Mouse (Mus musculus) retina, embryonic 14.5 days (tissue): Measurements from ENCODE around the gene Mblac1.

Experiments
- DNase-seq: peaks from one replicate; pipeline ENCODE4 v3.0.0-alpha.2; 2015; ENCODE audit warnings: low spot score

The Mblac1 gene

DNA sequence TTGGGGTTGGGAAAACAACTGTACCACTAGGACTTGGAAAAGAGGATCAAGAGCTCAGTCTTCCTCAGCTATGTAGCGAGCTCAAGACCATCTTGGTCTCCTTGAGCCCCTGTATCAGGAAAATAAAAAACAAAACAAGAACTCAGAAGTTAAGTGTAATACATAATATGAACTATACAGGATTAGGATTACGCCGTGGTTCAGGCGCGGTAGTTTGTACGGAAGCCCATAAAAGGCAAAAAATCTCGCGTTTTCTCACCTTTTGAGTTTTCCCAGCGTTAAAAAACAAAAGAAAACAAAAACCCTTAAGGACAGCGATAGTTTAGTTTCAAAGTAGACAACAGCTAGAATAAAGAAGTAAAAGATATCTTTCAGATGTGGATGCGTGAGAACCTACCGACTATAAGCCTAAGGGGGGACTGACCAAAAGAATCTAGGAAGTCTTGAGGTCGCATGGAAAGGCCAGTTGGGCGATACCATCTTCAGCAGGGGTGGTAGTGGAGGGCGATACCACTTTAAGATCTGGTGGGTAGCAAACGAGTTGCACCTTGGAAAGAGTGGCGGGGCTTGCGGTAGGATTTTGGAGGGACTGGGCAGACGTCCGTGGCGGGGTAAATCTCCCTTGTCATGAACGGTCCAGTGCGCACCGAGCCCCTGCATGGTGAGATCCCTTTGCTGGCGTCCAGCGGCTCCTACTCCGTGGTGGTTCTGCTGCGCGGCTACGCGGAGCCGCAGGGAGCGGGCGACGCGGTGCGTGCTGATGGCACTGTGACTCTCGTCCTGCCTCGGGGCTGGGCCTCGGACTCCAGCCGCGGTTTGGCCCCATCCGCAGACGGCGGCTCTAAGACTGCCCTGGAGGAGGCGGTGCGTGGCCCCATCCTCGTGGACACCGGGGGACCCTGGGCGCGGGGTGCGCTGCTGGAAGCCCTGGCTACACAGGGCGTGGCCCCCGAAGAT lies at the start of gene Mblac1:
Gene Mblac1 (plus strand): TSS at position 544 of the 957 bp plus-strand sequence.
- peak; percentile 92 for DNase-seq

DNA sequence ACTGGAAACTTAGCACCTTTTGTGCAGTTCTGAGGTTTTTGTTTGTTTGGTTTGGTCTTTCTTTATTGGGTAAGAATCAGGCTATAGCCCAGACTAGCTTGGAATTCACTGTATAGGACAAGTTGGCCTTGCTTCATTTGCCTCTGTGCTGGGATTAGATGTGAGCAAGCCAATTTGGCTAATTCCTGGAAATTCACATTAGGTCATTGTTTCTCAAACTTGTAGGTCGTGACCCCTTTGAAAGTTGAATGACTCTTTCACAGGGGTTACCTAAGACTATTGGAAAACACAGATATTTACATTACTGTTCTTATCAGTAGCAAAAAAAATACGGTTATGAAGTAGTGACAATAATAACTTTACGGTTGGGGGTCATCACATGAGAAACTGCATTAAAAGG lies 39.7 kb upstream of the Mblac1 start:
- DNase-seq = no peak

DNA sequence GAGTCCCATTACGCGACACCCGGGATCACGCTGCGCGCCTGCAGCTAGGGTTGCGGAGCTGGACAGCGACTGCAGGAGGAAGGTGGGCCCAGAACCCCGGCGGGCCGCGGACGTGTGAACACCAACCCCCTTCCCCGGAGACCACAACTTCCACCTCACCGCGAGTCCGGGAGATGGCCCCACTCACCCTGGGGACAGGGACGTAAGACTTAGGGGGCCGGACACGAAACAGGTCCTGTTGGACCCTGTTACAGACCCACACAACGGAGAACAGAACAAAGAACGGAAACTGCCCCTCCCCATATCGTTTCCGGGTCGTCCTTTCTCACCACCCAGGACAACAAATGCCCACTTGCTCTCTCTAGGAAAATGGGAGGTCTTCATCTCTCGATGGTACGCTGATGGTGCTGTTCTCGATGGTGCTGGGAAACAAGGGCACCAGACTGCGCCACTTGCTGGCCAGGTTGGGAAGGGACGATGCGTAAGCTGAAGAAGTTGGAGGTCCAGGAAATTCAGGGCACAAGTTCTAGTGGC lies 38.6 kb upstream of the Mblac1 start, which contains the start of gene Zfp113:
Gene Zfp113 (minus strand): TSS at position 302 of the 534 bp plus-strand sequence.
- DNase-seq = peak; percentile 97

DNA sequence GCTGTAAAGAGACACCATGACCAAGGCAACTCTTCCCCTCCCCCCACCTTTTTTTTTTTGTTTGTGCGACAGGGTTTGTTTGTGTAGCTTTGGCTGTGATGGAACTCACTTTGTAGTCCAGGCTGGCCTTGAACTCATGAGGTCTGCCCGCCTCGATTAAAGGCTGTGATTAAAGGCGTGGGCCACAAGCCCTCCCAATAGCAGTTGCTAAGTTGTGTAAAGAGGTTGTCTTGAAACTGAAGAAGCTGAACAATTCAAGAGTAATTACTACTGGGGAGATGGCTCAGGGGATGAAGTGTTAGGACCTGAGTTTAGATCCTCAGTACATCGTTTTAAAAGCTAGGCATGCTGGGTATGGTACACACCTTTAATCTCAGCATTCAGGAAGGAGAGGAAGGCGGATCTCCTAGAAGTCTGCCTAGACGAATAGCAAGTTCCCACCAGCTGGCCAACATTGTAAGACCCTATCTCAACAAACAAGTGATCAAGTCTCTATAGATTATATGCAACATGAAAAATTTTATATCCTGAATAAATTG lies 33.8 kb upstream of the Mblac1 start:
- no peak for DNase-seq

DNA sequence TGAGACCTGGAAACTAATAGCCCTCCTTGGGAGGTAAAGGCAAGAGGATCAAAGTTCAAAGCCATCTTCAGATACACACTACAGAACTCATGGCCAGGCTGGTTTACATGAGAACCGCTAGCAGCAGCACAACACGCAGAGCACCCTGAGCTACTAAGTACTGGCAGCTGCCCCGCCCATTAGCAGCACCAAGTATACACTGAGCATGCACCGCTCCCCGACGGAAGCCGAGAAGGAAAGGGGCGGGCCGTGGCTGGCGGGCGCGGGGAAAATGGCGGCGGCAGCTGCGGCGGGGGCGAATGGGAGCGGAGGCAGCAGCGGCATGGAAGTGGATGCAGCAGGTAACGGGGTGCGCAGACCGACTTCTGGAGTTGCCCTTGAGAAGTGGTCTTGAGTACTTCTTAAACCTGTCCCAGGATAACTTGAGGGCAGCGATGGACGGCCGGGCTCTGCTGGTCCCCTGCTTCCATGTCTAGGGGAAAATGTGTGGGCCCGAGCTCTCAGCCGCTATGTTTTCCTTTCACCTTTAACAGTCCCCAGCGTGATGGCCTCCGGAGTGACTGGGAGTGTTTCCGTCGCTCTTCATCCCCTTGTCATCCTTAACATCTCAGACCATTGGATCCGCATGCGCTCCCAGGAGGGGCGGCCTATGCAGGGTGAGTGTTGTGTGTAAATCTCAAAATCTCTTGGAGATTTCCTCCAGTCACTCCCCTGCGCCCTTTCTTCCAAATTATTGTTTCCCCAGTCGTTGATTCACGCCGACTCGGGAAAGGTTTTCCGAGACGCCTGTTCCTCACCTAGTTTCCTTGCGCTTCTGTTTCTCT lies 33.1 kb upstream of the Mblac1 start, which contains the start of gene Cops6:
Gene Cops6 (plus strand): TSS at position 230 of the 824 bp plus-strand sequence.
- DNase-seq = peak; percentile 93

DNA sequence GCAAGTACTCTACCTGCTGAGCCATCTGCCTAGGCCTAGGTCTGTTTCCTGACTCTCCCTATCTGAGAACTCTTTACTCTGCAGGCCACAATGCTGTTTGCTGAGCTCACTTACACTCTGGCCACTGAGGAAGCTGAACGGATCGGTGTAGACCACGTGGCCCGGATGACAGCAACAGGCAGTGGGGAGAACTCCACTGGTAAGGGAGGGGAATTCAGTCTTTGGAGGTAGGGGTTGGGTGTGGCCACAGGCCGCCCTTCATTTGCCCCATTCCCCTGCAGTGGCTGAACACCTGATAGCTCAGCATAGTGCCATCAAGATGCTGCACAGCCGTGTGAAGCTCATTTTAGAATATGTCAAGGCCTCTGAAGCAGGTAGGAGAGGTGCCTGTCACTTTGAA lies 31.1 kb upstream of the Mblac1 start:
- DNase-seq = no peak

DNA sequence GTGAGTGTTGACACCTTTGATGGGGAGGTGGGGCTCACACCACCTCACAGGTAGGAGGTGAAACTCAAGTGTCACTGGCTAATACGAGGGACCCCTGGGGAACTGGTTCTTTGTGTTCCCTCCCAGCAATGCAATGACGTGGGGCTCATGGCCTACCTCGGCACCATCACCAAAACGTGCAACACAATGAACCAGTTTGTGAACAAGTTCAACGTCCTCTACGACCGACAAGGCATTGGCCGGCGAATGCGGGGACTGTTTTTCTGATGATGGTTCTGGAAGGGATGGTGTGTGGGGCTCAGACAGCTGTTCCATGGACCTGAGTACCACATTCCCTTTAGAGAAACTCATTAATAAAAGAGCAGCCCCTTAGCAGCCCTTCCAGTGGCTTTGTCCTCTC lies 30.5 kb upstream of the Mblac1 start:
- DNase-seq = no peak

DNA sequence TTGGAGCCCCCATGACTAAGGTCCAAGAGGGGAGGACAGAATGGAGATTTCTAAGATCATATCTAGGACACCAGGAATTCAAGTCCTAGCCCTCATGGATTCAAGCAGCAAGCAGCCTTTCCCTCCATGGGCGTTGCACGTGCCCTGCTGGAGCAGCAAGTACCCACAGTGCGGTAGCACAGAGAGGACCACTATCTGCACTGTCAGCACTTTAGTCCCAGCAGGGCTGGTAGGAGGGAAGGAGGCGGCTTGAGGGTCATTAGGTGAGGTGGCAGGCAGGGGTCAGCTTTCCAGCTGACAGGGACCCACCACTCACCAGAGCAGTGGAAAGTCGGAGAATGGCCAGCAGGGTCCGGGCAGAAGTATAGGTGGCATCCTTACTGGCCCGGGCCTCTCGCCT lies 28.5 kb upstream of the Mblac1 start:
- no peak for DNase-seq

DNA sequence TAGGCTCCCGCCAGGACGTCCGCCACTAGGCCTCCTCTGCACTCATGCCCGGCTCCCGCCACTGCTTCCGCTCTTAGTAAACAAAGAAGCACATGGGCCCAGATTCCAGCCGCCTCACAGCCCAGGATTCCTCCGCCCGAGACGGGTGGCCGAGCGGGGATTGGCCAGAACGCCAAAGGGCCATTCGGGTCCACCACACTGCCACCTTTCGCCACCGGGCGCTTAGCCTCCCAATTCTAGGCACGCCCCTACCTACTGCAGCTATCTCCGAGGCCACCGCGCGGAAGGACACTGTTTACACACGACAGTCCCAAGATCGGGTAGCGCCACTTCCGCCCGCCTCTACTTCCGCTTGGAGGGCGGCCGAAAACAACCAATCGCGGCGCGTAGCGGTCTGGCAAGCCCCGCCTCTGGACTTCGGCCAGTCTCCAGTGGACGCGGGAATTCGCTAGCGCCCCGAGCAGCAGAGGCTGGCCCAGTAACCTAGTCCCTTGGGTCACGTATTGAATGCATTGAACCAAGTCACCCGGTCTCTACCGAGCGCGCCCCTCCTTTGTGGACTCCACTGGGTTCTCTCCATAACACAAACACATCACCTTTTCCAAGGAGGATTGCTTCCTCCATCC lies 23.1 kb upstream of the Mblac1 start:
- DNase-seq = peak; percentile 98

DNA sequence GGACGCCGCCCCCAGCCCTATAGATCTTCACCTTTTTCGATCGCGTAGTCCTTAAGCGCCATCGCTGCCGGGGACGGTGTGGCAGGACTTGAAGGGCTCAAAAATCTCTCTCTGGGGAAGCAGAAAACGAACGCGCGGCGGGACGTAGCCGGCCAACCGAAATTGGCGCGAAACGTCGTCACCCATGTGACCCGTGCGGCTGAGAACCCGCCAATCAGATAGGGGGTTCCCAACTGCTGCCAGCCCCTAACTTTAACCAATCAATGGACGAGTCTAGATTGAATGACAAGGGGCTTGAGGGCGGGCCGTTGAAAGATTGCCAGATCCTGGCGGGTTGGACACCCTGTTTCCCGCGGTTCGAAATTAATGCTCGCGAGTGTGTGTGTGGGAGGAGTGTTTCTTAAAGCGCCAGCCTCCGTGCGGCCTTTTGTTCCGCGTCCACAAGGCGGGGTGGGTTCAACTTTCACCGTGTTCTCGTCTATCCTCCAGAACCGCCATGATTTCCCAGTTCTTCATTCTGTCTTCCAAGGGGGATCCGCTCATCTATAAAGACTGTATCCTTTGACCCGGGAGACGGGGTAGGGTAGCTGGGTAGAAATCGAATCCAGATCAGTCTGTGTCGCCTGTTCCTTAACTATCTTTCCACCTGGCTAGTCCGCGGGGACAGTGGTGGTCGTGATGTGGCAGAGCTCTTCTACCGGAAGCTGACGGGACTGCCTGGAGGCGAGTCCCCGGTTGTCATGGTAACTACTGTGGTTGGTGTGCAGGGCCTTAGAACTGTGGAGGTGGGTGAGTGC lies 22.2 kb upstream of the Mblac1 start, which contains the start of the genes Ap4m1 and Mcm7:
Gene Ap4m1 (plus strand): TSS at position 308 of the 797 bp plus-strand sequence.
Gene Mcm7 (minus strand): TSS at position 728 of the 797 bp plus-strand sequence.
- DNase-seq = peak; percentile 97

DNA sequence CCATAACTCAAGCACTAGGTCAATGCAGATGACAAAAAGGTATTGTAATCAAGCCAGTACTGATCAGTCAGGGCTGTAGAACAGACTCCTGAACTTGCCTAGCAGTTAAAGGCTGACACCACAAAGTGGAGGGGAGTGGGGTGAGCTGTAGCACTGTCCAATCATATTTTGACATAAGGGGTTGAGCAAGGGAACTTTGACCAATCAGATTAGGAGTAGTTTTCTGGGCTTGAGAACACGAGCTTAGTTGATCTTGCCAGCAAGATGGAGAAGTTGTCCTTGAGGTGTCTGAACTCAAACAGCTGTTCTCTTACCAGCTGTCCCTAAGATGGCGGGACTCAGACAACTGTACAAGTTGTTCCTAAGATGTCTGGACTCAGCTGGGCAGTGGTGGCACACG lies 20.9 kb upstream of the Mblac1 start:
- no peak for DNase-seq

DNA sequence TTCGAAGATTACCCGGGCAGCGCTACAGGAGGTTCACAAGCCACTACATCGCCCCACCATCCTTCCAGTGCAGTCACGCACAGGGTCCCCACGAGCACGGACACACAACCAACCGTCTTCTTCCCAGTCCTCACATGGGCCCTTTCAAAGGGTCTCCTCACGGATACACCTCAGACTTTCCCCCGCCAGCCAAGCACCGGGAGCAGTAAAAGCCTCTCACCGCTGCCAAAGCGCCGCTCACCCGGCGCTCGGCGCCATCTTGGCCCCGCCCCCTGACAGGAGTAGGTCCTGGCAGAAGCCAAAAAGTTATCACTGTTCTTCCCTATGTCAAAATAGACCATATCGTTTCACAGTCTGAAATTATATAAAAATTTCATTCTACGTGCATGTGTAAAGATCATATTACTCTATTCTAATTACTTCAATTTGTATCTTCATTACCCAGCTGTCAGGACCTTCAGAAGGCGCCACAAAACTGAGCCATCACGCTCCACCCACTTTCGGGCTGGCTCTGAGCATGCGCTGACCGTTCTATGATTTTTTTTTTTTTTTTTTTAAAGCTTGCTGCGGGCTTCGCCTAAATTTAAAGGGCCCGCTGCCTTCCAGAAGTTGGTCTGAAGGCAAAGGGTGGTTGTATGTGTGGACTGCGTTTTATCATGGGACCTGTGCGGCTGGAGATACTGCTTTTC lies 7.0 kb upstream of the Mblac1 start, which contains the start of the genes Taf6 and Cnpy4:
Gene Taf6 (minus strand): TSS at position 502 of the 689 bp plus-strand sequence.
Gene Cnpy4 (plus strand): TSS at position 536 of the 689 bp plus-strand sequence.
- DNase-seq = peak; percentile 95

DNA sequence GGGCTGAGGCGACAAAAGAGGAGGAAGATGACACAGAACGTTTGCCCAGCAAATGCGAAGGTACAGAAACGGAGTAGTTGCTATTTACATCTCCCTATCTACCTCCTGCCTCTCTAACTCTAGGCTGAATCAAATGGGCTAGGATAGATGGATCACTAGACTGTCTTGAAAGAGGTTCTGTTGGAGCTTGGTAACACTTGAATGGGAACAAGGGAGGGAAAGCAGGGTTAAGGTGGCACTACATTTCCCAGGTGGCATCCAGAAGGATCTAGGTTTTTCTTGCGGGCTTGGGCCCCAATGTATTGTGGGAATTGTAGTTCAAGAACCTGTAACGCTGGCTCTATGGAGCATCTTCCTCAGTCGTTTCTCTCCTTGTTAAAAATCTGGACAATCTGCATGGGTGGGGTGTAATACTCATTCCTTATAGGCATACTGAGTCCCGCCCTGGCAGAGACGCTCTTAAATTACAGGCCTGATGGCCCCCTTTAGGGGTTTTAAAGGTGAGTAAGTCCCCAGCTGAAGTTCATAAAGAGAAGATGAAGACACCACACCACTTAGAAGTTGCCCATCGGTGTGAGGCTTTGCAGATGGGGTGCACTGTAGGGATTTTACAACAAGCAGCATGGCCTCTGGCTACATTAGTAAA lies 6.3 kb upstream of the Mblac1 start:
- DNase-seq = peak; percentile 85

DNA sequence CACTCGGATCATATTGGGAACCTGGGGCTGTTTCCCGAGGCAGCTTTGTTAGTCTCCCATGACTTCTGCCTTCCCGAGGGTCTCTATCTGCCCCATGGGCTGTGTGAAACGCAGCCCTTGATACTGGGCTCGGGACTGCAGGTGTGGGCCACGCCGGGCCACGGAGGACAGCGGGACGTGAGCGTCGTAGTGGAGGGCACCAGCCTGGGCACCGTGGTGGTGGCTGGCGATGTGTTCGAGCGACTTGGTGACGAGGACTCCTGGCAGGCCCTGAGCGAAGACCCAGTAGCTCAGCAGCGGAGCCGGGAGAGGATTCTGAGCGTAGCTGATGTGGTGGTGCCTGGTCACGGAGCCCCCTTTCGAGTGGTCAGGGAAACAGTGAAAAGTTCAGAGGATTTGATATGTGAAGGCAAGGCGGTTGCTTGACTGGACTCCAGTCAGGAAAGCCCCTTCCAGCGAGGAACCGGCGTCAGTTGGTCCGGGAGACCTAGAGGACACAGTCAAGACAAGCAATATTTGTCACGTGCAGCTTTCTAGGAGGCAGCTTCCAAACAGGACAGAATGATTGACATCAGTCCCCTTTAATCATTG lies 736 bp downstream of the Mblac1 start:
- DNase-seq = peak; percentile 50

DNA sequence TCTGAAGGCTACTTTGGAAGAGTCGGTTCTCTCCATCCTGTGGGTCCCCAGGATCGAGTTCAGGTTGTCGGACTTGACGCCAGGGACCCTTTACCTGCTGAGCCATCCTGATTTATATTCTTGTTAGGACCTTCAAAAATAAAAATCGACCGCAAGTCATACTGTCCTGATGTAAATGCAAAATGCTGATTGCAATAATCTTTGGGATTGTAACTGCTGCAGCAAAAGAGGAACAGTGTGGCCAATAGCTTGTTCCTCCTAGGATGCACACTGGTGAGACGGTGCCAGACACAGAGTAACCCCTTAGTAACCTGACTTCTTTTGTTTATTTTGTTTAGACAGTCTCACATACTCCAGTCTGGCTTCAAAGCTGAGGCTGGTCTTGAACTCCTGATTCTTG lies 1.3 kb downstream of the Mblac1 start:
- no peak for DNase-seq

DNA sequence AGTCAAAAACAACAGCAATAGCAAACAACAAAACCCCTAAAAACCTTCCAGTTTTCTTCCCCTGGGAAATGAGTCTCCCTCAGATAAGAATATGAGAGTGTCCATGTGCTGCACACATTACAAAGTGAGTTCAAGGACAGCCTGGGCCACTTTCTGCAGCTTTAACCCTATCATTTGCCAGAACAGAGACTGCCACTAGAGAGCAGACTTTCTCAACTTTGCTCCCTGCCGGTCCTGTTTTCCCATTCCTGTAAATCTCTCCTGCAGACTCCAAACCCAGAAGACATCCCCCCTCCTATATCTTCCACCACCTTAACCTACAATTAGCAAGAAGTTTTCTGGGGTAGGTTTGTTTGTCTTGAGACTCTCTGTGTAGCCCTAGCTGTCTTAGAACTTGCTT lies 5.5 kb downstream of the Mblac1 start:
- DNase-seq = peak; percentile 37

DNA sequence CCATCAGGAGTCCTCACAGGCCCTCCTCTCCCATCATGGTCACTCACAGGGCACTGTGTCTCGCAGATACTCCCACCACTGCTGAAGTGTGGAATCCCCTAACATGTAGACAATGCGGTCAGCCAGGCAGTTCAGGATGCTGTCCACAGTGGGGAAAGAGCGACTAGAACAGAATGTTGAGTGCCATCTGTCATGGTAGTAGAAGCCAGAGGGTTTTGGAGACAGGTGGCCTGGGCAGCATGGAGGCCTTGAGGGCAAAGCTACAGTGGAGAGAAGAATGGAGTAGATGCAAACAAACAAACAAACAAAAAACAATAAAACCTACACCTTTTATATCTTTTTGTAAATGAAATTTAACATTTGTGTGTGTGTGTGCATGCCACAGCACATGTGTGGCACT lies 8.0 kb downstream of the Mblac1 start:
- no peak for DNase-seq

DNA sequence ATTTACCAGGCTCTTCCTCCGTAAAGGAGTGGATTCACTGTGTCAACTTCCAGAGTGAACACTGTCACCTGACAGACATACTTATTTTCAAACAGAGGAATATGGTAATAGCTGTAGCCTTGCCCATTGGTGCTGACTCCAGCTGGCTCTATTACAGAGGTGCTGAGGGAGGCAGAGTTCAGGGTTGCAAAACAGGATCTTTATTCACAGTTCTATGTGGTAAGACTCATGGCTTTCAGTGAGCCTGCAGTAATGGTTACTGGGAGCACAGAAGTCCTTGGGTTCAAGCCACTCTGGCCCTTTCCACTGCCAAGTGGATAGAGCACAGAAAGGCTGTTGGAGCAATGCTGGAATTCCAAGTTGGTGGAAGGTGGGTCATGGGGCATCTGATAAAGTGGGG lies 13.1 kb downstream of the Mblac1 start:
- DNase-seq = no peak

DNA sequence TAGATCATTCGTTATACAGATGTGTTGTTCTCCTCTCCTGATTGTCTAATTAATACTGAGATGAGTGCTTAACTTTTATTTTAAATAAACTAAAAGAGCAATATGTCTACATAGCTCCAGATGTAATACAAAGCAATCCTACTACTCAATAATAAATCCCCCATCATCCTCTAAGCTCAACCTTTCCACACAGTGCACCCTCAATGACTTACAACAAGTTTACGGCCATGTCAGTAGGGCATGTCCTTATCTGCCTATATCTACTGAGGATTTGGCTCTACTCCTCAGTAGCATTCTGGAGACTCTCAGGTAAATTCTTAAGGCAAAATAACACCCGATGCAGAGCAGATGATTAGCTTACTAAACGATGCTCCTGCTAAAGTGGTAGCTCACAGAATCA lies 13.8 kb downstream of the Mblac1 start:
- DNase-seq = no peak
